Mouse (Mus musculus) cerebellum, adult 9-10 months (tissue): ENCODE measurements around the gene Twsg1.

ENCODE experiments used
- DNase-seq: peaks from one replicate; pipeline ENCODE4 v3.0.0; 2022

Twsg1 gene

DNA sequence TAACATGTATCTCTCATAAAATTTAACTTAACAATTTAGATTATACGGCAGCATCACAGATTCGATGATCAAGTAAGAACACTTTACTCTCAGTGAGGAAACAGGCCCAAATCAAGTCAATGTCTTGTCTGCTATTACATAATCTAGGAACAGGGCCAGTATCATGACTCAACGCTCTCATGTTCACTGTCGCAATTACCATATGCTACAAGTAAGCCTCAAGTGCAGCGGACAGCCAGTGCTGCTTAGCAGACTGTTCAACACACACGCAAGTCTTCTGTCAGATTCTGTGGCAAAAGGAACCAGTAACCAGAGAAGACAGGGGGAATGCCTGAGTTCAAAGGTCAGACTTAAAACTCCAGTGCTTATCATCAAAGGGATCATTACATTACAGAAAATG, 20.1 kb downstream of the Twsg1 start:
- peak; percentile 88 for DNase-seq

DNA sequence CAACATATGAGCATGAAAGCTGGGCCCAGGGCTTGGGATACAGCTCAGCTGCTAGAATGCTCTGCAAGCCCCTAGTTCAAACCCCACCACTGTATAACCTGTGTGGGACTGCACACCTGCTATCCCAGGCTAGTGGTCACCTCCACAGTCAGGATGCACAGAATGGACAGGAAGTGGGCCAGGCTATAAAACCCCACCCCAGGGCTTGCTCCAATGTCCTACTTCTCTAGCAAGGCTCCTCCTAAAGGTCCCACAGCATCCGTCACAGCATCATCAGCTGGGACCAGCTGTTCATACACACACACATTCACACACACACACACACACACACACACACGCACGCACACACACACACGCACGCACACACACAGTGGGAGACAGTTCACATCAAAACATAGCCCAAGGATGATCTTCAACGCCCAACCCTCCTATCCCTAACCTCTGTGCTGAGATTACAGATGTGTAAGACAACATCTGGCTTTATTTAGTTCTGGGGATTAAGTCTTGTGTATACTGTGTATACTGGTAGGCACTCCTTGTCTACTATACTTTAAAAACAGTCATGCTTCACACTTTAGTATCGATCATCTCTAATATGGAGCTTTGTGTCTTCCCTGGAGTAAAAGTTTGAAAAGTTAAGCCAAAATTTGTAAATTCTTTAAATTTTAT, 20.7 kb downstream of the Twsg1 start:
- no peak for DNase-seq

DNA sequence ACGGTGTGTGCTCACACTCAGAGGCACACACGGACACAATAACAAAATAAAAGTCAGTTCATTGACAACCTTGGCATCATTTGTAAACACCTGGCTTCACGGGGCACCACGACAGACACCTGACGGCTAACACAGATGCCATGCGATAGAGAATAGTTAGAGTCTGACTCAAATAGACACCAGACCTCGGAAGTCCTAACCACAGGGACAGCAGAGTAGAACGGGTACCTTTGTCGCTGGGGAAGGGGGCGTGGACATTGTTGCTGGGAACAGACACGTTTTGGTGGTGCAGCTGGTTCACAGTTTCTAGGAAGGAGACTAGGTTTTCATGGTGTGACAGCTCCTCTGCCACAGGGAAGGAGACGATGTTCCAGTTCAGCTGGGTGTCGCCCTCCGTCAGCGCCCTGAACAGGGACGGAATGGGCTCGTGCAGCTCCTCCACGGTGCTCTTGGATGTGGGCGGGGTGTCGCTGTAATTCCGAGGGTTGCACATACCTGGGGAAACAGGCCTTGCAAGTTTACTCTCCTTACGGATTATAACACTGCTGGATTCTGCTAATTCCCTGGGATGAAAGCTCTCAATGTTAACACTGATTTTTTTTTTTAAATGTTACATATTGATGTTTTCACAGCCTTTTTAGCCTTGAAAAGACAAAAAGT, 21.6 kb downstream of the Twsg1 start:
- DNase-seq: no peak

DNA sequence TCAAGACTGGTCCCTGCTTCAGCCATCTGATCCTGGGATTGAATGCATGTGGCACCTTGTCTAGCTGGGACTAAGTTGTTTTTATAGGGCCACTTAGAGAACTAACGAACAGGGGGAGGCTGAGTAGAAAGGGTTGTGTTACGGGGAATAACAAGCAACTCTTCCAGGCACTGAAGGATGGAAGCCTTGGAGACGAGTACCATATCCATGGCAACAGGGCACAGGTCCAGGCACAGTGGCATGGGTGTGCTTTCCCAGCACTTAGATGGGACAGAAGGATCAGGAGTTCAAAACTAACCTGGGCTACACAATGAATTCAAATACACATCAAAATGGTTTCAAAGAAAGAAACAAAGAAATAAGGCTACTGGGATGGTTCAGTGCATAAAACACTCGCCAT, 23.9 kb downstream of the Twsg1 start:
- no peak for DNase-seq

DNA sequence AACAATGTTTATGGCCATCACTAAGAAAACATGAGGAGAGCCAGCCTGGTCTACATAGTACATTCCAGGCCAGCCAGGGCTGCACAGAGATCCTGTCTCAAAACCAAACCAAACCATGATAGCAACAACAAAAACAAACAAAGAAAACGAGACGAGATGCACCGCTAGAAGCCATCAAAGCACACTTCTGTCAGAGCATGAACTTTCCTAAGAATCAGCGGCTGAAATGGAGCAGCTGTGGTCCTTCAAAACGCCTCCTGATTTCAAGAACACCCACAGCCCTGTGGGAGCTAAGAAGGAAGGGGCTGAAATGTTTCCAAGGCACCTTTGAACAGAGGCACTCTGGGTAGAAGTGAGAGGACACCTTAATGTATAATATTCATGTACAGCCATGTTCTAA, 26.8 kb downstream of the Twsg1 start:
- DNase-seq: no peak

DNA sequence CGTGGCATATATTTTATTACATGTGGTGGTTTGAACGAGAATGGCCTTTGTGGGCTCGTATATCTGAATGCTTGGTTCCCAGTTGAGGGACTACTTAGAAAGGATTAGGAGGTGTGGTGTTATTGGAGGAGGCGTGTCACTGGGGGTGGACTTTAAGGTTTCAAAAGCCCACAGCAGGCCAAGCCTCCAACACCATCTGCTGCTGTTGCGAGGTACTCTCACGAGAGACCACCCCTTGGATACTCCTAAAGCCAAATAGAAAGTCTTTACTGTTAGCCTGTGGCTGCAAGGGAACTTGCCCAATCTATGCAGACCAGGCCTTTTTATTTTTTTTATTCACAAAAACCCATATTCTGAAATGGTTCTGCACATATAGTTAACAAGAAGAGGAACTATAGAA, 29.1 kb downstream of the Twsg1 start:
- DNase-seq: no peak

DNA sequence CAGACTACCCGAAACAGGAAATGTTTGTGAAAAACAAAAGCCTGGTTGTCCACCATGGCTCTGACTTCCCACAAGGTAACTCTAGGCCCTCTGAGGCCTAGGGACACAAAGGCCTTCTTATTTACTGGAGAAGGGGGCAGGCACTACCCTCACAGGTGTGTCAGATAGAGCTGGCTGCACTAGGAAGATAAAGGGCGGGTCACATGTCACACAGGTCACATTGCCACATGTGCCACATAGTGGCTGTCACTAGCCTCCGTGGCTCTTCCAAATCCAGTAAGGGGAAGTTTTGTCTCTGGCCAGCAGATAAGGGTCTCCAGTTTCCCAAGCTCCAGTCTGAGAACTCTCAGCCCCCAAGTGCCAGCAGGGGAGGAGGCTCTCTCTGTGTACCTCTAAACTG, 31.8 kb downstream of the Twsg1 start:
- no peak for DNase-seq

DNA sequence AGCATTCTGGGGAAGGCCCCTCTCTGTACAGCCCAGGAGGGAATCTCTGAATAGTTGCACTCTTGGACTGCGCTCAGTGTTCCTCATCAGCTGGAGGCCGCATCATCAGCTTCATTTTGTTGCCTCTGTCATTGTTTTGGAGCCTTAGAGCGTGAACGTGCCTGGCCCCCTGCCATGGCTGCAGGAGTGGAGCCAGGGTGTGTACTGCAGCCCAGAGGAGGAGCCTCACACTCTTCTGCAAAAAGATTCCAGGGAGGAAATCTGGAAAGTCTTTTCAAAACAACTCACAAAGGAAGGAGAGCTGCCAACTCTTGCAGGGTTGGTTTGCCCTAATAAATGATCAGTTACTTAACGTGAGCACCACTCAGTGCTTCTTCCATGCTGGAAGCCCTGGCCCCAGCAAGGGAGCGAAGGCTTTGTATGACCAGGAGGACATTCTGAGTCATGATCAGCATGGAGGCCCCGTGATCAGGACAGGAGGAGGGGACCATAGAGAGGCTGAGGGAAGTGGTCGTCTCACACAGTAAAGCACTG, 34.8 kb downstream of the Twsg1 start:
- peak; percentile 54 for DNase-seq

DNA sequence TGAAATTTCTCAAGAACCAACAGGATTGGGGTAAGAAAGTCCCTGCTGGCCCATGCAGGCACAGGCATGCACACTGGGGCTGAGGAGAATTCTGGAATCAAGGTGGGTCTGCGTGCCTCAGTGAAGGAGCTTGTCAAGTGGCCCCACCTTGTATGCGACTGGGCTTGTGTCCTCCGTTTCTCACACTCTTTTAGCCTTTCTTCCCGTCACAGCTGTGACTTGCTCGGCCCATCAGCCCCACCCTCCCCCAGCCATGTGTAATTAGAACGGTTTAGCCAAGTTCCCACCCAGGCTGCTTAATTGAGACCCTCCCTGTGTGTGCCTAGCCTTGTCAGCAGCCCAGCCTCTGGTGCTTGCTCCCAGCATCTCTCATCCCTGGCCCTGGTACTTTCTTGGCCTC, 36.9 kb downstream of the Twsg1 start:
- DNase-seq: no peak

DNA sequence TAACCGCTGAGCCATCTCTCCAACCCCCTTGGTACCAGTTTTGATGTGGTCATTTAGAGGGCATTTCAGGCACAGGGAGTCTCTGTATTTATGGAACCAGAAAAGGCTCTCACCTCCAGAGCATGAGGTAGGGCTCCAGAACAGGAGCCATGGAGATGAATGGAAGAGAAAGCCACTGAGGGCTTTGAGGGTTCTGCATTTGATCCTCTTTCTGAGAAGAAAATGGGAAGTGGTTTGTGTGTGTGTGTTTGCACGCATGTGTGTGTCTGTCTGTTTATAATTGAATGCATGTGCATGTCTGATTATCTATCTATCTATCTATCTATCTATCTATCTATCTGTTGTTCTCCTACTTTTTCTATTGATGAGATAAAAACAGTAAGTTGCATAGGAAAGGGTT, 38.8 kb downstream of the Twsg1 start:
- no peak for DNase-seq

DNA sequence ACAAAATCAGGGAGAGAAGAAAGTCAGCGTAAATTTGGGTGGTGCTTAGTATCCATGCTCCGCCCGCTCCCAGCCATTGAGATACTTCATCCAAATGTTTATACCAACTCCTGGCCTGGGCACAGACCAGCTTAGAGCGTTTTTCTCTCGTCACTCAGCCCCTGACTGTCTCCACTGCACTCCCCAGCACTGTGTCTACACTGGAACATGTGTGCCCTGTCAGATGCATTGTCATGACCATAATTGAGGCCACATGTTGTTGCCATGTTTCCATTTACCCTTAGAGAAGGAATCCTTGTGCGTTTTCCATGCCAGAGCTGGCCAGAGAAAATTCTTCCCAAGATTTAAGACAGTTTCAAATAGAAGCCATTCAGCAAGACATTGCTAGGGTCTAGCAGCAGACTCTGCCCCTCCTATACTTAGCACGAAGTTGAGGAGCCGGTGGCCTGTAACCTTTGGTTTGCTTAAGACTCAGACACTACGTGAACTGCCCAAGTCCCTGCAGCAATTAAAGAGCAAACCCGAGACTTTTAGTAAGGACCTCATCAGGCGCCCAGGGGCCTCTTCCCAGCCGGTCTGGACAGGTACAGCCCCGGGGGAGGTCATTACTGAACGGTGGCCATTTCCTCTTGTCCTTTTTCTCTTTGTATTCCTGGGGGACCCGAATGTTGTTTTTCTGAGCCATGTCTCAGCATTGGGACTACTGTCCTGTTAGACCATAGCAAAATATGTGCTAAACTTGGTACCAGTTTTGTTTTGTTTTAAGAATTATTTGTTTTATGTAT, 39.5 kb downstream of the Twsg1 start:
- DNase-seq: no peak

DNA sequence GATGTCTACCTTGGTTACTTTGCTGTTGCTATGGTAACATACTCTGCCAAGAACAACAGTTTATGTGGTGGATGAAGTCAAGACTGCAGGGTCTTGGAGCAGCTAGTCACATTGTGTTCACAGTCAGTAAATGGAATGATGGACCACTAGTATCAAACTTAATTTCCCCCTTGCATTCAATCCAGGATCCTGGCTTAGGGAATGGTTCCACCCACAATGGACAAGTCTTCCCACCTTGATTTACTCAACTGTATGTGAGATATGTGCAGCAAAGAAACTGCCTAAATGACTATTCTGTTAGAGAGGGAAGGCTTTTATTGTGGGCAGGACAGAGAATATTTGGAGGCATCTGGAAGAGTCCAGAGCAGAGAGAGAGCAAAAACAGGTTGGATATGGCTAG, 42.8 kb downstream of the Twsg1 start:
- no peak for DNase-seq

DNA sequence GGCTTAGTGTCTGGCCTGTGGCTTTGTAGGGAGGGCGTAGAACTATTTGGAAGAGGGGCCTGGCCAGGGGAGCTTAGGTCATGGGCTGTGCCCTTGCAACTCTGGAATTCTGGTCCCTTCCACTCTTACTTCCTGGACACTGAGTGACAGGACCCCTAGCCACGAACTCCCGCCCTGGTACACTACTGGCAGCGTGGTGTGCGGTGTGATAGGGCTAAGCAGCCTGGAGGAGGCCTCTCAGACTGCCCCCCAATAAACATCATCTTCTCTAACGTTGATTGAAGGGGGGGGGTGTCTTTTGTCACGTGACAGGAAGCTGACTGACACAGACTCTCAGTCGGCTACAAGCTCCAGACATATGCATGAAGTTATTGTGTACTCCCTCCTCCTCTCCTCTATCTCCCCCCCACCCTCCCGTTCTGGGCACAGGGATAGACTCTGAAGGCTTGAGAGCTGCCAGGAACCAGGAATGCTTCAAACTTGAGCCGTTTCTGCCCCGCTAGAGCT, 44.1 kb downstream of the Twsg1 start:
- no peak for DNase-seq

DNA sequence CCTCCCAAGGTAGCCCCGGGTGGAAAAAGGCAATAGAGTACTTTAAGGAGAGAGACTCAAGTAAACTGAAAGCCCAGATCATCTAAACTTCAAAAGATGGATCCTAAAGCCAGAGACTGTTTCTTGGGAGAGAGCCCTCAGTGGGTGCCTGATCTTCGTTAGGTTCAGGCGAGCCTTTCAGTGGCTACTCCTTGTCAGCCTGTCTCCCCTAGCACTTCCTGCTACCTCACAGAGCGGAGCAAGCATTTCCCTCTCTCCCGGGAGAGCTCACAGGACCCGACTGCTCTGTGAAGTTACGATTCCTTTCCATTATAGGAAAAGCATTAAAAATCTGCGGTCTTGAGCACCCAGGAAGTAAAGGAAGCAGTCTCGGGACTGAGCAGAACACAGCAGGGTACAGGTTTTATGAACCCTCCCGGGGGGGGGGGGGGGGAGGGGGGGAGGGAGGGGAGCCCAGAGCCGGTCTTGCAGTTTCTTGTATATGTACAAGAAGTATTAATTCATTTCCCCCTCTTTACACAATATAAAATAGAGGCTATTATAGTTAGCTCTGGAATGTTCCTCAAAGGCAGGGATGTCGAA, 44.6 kb downstream of the Twsg1 start:
- no peak for DNase-seq

DNA sequence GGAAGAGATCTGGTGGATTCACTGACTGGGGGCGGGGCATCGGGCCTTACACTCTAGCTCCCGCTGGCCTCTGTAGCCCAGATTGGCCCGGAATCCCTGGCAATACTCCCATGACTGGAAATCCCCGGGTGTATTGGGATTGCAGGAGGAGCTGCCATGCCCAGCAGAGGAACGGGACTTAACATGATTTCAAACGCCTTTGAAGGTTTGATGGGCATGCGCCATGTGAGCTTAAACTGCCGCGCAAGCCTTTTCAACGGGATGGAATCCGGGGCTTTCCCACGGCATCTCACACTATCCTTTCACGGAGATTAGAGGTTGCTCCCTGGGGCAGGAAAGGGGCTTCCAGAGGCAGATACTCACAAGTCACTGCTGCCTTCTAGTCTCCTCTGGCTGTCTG, 45.8 kb downstream of the Twsg1 start:
- DNase-seq: no peak

DNA sequence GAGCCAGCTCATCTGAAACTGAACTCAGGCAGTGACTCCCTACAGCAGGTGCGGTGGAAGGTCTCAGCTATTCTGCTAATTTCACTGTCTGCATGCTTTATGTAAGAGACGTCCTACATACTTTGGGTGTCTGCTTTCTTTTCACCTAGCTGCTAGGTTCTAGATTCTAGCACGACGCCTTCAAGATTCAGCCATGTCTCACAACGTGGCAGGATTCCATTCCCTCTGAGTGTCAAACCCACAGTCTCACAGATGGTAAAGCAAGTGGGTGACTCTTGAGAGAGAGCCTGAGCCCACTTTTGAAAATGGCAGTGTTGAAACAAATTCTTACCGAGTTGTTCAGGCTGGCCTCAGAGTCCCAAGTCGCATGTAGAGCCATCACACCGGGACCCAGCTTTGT, 47.2 kb downstream of the Twsg1 start:
- DNase-seq: no peak

DNA sequence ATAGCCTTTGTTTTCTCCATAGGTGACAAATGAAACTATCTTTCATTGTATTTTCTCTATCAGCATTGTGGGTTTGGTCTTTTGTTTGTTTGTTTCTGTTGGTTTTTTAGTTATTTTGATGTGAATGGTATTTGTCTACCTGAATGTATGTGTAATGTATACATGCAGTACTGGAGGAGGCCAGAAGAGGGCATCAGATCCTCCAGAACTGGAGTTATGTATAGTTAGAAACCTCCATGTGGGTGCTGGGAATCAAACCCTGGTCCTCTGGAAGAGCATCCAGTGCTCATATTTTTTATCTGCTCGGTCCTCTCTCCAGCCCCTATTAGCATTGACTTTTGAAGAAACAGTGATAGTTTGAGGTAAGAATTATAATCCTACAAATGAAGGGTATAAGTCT, 48.0 kb downstream of the Twsg1 start:
- no peak for DNase-seq

DNA sequence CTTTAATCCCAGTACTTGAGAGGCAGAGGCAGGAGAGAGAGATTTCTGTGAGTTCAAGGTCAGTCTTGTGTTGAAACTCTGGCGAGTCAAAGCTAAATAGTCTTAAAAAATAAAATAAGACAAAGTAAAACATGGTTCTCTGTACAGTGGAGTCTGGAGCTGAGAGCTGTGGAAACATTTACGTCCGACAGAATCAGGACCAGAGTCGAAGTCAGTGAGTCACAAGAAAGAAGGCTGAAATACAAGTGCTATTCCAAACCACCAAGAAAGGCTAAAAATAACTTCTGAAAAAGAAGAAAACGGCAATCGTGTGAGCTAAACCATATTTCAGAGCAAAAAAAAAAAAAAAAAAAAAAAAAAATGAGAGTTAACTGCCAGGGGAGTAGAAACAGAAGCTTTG, 48.7 kb downstream of the Twsg1 start:
- no peak for DNase-seq

DNA sequence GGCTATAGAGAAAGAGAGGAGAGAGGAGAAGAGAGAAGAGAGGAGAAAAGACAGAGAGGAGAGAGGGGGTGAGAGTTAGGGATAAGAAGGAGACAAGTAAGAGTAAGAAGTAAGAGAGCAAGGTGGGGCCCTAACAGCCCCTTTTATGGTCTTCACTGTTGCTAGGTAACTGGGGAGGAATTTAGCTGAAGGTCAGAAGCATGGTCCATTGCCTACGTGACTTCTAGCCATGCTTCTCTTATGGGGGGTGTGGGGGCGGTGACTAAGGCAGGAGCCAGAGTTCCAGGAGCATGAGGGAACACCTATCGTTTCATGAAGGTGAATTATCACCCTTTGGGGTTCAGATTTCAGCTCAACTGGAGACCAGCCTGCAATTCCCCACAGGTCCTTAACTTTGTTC, 55.0 kb downstream of the Twsg1 start:
- no peak for DNase-seq

DNA sequence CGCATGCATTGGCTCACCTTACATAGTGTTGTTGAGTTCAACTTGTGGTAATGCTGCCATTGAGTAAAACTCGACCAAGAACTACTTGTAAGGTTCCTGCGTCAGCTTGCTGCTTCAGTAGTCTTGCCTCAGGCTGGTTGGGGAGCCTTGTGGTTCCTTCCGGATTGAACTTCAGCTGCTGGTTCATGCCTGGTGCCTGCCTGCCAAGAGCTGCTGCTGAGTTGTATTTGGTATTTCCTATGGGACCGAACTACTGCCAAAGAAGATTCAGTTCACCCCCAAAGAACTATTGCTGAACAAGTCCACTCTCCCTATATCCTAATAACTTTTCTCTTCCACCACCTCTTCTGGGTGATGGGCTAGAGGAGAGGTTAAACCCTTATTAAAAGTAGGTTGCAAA, 61.5 kb downstream of the Twsg1 start:
- no peak for DNase-seq

DNA sequence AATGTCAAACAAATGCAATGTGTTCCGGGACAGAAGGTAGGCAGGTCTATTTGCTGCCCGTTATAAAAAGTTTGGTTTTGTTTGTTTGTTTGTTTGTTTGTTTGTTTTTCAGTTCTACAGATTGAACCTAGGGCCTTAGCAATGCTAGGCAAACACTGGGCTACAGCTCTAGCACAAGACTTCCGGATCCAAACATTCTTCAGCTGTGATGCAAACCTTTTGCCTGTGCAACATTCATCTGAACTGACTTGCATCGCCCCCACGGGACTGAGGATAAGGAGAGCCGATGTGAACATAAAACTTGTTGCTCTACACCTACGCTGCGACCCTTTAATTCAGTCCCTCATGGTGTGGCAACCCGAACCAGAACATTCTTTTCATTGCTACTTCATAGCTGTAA, 64.5 kb downstream of the Twsg1 start:
- DNase-seq: no peak

DNA sequence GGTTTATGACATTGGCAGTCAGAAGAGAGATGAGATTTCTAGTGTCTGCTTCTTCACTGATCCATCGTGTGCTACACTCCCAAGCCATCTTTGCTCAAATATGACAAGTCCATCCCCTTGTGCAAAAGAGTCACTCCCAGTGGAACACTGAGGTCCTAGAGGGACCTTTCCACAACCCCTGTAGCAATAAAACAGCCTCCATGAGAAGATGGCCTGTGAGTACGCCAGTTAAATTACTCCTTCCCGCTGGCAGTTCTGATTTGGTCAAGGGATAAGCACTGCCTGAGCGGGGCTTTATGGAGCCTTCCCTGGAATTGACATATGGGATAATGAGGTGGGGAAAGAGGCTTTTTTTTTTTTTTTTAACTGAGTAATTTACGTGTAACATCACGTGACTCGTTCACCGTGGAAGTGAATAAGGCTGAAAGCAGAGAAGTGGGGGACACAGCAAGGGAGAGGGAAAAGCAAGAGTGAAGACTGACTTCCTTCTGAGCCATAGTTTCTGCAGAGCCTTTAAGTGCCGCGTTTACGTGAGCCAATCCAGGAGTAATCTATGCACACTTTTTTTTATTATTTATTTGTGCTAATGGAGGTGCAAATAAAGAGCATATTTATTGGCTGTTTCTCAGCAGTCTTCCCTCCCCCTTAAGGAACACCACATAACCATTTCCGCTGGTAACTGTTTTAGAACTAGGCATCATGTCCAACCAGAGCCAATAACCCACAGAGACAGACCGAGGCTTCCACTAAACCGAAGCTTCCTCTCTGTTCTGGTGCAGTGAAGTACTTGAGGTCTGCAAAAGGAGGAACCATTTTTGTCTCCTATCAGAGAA, 65.1 kb downstream of the Twsg1 start, which contains the start of gene Ralbp1:
TSS of gene Ralbp1 (minus strand) at position 102 of the 833 bp plus-strand sequence.
- peak; percentile 71 for DNase-seq

DNA sequence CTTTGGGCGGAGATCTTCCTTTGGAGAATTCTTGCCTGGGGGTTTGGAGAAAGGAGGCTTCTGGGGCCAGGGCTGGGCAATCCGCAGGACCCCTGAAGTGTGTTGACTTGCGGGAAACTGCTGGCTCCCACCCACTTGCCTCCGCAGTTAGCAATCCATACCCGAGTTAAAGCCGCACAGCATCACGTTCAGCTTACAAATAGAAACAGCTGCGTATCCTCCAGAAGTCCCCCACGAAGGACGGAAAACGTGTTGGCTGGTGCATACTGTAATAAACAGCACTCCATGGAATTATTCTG, 65.7 kb downstream of the Twsg1 start:
- no peak for DNase-seq
